Mouse (Mus musculus): Measurements from ENCODE around the gene Spem1. TPM values are rescaled to one million over a fixed set of nuclear protein-coding genes. Genes with fewer than 3 reads are reported as not detected.

The Spem1 gene
- total RNA-seq, 1 experiment, result 0.27 TPM

DNA sequence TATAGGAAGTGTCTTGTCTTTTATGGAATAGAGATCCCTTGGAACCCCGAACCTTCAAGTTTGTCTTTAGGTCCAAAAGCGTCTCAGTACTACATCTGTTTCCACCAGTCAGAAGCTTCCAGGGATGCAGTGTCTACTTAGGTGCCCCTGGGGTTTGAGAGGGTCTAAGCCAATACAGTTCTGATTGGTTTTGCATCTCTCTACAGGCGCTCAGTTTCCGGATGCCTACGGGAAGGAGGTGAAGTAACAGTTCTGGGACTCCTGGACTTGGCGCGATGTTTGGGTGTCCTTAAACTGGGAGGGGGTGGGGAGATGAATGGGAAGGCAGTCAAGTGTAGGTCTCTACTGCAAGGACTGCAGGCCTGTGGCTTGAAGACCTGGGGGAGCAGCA lies 16.7 kb upstream of the Spem1 start:
- Histone ChIP-seq H3K9ac (ENCODE audit: insufficient read depth, low read depth, low read length, poor library complexity, severe bottlenecking) (peak overlapping the region; percentile 77), H3K4me1 (ENCODE audit: control insufficient read depth in 2 of 2, insufficient read depth in 2 of 2, low read length in 2 of 2, poor library complexity in 1 of 2) (peaks cover 0 to 1% of the 10 kb centered on the region in 2 experiments; a peak in 1 of 4 replicates), H3K9me3 (ENCODE audit: control insufficient read depth, insufficient read depth, low read depth, low read length) (no peaks in the 10 kb centered on the region), H3K27ac (ENCODE audit: insufficient read depth, low read depth, low read length, poor library complexity, severe bottlenecking) (peak overlapping the region; percentile 19), H3K4me3 (ENCODE audit: insufficient read depth in 1 of 2, low read depth in 1 of 2, low read length in 2 of 2, poor library complexity in 1 of 2, severe bottlenecking in 1 of 2) (peak overlapping the region; percentile 71 to 100), H3K36me3 (ENCODE audit: control insufficient read depth, insufficient read depth, low read length, poor library complexity, severe bottlenecking) (no peaks in the 10 kb centered on the region)
- DNase-seq (ENCODE audit: low read depth, low spot score), result no peak
- no peak for TF ChIP-seq ZNF384 (IDR thresholded peaks at IDR 0.05; ENCODE audit: low read depth, low read length)
- TF ChIP-seq ZC3H11A (IDR thresholded peaks at IDR 0.05; ENCODE audit: borderline replicate concordance, low read depth, low read length), result no peak
- TF ChIP-seq HCFC1 (IDR thresholded peaks at IDR 0.05; ENCODE audit: borderline replicate concordance, insufficient read depth, low read length), result no peak
- in situ Hi-C loops (cut with MboI; ENCODE audit: low sequenced_read_pairs in 2 of 2, unreplicated experiment in 2 of 2), result no loop called here

DNA sequence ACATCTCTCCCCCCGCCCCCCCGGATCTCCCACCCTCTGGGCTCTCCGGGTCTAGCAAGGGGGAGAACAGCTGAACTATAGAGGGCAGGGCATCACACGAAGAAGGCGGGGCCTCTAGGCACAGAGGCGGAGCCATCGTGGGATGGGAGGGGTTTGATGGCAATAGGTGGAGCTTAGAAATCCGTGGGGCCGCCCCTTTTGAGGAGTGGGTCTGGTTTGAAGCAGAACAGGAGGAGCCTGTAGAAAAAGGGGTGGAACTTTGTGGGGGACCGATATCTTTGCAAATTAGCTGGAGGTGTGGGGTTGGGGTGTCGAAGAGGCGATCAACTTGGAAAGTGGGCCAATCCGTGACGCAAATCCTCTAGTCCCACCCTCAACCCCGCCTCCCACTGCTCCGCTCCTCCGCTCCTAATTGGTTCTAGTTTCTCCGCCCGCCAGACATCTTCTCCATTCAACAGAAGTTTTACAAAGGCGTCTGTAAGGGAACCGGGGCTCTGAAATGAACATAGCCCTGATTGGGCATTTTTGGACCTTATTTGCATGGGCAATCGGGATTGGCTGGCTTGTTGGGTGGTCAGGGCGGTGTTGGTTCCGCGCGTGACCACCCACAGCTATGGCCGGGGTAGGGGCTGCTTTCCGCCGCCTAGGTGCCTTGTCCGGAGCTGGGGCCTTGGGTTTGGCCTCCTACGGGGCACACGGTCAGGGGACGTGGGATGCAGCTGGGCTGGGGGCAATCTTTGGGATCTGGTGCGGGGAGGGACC lies 16.2 kb upstream of the Spem1 start, which contains the start of gene Tmem256:
Tmem256 (plus strand) TSS at position 563 of the 762 bp plus-strand sequence.
- H3K36me3 ChIP-seq (ENCODE audit: control insufficient read depth, insufficient read depth, low read length, poor library complexity, severe bottlenecking), result no peaks in the 10 kb centered on the region
- TF ChIP-seq CHD2 (IDR thresholded peaks at IDR 0.05; ENCODE audit: low read depth, low read length), result peak; percentile 85
- no peak for TF ChIP-seq ZC3H11A (IDR thresholded peaks at IDR 0.05; ENCODE audit: borderline replicate concordance, low read depth, low read length)
- no peak for TF ChIP-seq ZNF384 (IDR thresholded peaks at IDR 0.05; ENCODE audit: low read depth, low read length)
- TF ChIP-seq MAFK (IDR thresholded peaks at IDR 0.05; ENCODE audit: insufficient read depth, low read depth, low read length), result 0 out of 2 replicates have a peak, but pooled peaks have one; percentile 37
- no peaks in the 10 kb centered on the region for H3K9me3 ChIP-seq (ENCODE audit: control insufficient read depth, insufficient read depth, low read depth, low read length)
- H3K4me1 ChIP-seq (ENCODE audit: control insufficient read depth in 2 of 2, insufficient read depth in 2 of 2, low read length in 2 of 2, poor library complexity in 1 of 2), result peaks cover 0 to 1% of the 10 kb centered on the region in 2 experiments; a peak in 1 of 4 replicates
- in situ Hi-C loops (cut with MboI; ENCODE audit: low sequenced_read_pairs in 2 of 2, unreplicated experiment in 2 of 2), result no loop called here
- H3K27ac ChIP-seq (ENCODE audit: insufficient read depth, low read depth, low read length, poor library complexity, severe bottlenecking), result peak within 1 kb of the TSS; percentile 19
- peak within 1 kb of the TSS; percentile 77 for H3K9ac ChIP-seq (ENCODE audit: insufficient read depth, low read depth, low read length, poor library complexity, severe bottlenecking)
- H3K4me3 ChIP-seq (ENCODE audit: insufficient read depth in 1 of 2, low read depth in 1 of 2, low read length in 2 of 2, poor library complexity in 1 of 2, severe bottlenecking in 1 of 2), result peak within 1 kb of the TSS; percentile 85 to 100
- DNase-seq (ENCODE audit: low read depth, low spot score), result peak; percentile 99

DNA sequence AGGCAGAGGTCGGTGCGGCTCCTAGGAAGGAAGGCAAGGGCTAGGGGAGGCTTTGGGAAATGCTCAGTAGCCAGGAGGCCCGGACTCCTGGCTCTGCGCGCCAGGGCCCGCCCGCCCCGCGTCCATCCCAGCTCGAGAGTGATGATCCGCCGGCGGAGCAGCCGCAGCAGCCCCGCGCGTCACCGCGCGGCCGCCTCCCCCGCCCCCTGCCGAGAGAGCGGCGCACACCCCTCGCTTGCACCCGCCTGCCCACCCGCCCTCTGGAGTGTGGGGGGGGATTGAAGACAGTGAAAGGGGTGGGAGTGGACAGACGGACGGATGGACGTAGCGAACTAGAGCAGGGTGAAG lies 15.6 kb upstream of the Spem1 start, which contains the start of gene Nlgn2:
Nlgn2 (minus strand) TSS at position 181 of the 348 bp plus-strand sequence.
- TF ChIP-seq HCFC1 (IDR thresholded peaks at IDR 0.05; ENCODE audit: borderline replicate concordance, insufficient read depth, low read length) (no peak), MAFK (IDR thresholded peaks at IDR 0.05; ENCODE audit: insufficient read depth, low read depth, low read length) (no peak), ZNF384 (IDR thresholded peaks at IDR 0.05; ENCODE audit: low read depth, low read length) (no peak), CHD2 (IDR thresholded peaks at IDR 0.05; ENCODE audit: low read depth, low read length) (no peak), ZC3H11A (IDR thresholded peaks at IDR 0.05; ENCODE audit: borderline replicate concordance, low read depth, low read length) (no peak)
- in situ Hi-C loops (cut with MboI; ENCODE audit: low sequenced_read_pairs in 2 of 2, unreplicated experiment in 2 of 2), result no loop called here

GRCm38 (mm10) chr11:69836703-69837576 lies 15.0 kb upstream of the Spem1 start:
- DNase-seq (ENCODE audit: low read depth, low spot score), result no peak
- Histone ChIP-seq H3K36me3 (ENCODE audit: control insufficient read depth, insufficient read depth, low read length, poor library complexity, severe bottlenecking) (no peaks in the 10 kb centered on the region), H3K4me1 (ENCODE audit: control insufficient read depth in 2 of 2, insufficient read depth in 2 of 2, low read length in 2 of 2, poor library complexity in 1 of 2) (peaks cover 0 to 1% of the 10 kb centered on the region in 2 experiments; a peak in 1 of 4 replicates), H3K27ac (ENCODE audit: insufficient read depth, low read depth, low read length, poor library complexity, severe bottlenecking) (no peak overlapping the region), H3K9me3 (ENCODE audit: control insufficient read depth, insufficient read depth, low read depth, low read length) (no peaks in the 10 kb centered on the region), H3K4me3 (ENCODE audit: insufficient read depth in 1 of 2, low read depth in 1 of 2, low read length in 2 of 2, poor library complexity in 1 of 2, severe bottlenecking in 1 of 2) (peak overlapping the region; percentile 85 to 100), H3K9ac (ENCODE audit: insufficient read depth, low read depth, low read length, poor library complexity, severe bottlenecking) (peak overlapping the region; percentile 77)
- no peak for TF ChIP-seq HCFC1 (IDR thresholded peaks at IDR 0.05; ENCODE audit: borderline replicate concordance, insufficient read depth, low read length)
- TF ChIP-seq MAFK (IDR thresholded peaks at IDR 0.05; ENCODE audit: insufficient read depth, low read depth, low read length), result no peak
- no peak for TF ChIP-seq ZNF384 (IDR thresholded peaks at IDR 0.05; ENCODE audit: low read depth, low read length)
- TF ChIP-seq ZC3H11A (IDR thresholded peaks at IDR 0.05; ENCODE audit: borderline replicate concordance, low read depth, low read length), result no peak
- no peak for TF ChIP-seq CHD2 (IDR thresholded peaks at IDR 0.05; ENCODE audit: low read depth, low read length)
- in situ Hi-C loops (cut with MboI; ENCODE audit: low sequenced_read_pairs in 2 of 2, unreplicated experiment in 2 of 2), result no loop called here

More for the DNA sequence above, 15.6 kb upstream of the Spem1 start, which contains the start of gene Nlgn2:
- Histone ChIP-seq H3K36me3 (ENCODE audit: control insufficient read depth, insufficient read depth, low read length, poor library complexity, severe bottlenecking) (no peaks in the 10 kb centered on the region), H3K4me3 (ENCODE audit: insufficient read depth in 1 of 2, low read depth in 1 of 2, low read length in 2 of 2, poor library complexity in 1 of 2, severe bottlenecking in 1 of 2) (peak within 1 kb of the TSS; percentile 85 to 100), H3K4me1 (ENCODE audit: control insufficient read depth in 2 of 2, insufficient read depth in 2 of 2, low read length in 2 of 2, poor library complexity in 1 of 2) (peaks cover 0 to 1% of the 10 kb centered on the region in 2 experiments; a peak in 1 of 4 replicates), H3K9ac (ENCODE audit: insufficient read depth, low read depth, low read length, poor library complexity, severe bottlenecking) (peak within 1 kb of the TSS; percentile 77), H3K27ac (ENCODE audit: insufficient read depth, low read depth, low read length, poor library complexity, severe bottlenecking) (peak within 1 kb of the TSS; percentile 19), H3K9me3 (ENCODE audit: control insufficient read depth, insufficient read depth, low read depth, low read length) (no peaks in the 10 kb centered on the region)
- DNase-seq (ENCODE audit: low read depth, low spot score), result no peak
